Mouse (Mus musculus): Measurements from ENCODE around the gene Fggy.

DNA sequence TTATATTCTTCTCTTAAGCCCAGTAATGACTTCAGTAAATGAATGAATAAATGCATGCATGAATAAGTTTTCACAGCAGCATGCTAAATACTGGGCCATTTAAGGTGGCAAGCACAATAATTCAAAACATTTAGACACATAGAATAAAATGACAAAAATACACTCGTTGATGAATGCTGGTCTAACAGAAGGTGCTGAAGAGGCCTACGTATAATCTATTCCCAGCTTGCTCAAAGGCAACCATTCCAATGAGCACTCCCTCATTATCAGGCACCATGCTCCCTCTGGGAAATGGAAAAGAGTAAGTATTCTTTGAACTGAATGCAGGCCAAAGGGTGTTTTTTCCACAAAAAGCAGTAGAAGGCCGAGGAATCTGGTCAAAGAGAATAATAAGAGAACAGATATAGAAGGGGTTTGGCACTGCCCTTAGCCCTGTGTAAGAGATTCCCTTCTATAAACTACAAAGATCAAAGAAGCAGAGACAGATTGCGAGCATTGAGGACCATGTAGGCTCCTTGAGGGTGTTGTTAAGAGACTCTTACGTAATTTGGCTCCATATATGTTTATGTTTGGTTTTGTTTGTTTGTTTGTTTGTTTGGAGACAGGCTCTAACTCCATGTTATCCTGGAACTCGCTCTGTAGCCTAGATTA is 195.4 kb downstream of the Fggy start:
- TF ChIP-seq CTCF (IDR thresholded peaks at IDR 0.05; ENCODE audit: control insufficient read depth, insufficient read depth, insufficient replicate concordance, low read depth, low read length): no peak
- no peak for TF ChIP-seq POLR2A (IDR thresholded peaks at IDR 0.05; ENCODE audit: control insufficient read depth, low read depth, low read length)
